Mouse (Mus musculus): ENCODE data around the gene Nudcd3. TPM values are rescaled to one million over a fixed set of nuclear protein-coding genes. Genes with fewer than 3 reads are reported as not detected.

Nudcd3 gene
- polyA plus RNA-seq, 1 experiment from 2014 or later, result 52.0 TPM

- H3K36me3 ChIP-seq (ENCODE audit: control insufficient read depth, insufficient read depth, low read length), result no peaks in the 10 kb centered on the region
- H3K27ac ChIP-seq (ENCODE audit: low read depth, low read length), result no peak overlapping the region
- ATAC-seq (ENCODE audit: insufficient read depth, low FRiP score, low TSS enrichment) (peak; percentile 62; the same call in 1 of the 2 replicates), DNase-seq (ENCODE audit: low spot score) (peak; percentile 33)
- peaks cover 69% of the 10 kb centered on the region for H3K27me3 ChIP-seq (ENCODE audit: control insufficient read depth, insufficient read depth, low read length)
- 0 out of 2 replicates have a peak overlapping the region, but pooled peaks have one; percentile 40 for H3K9ac ChIP-seq (ENCODE audit: low read length)
- H3K4me2 ChIP-seq (ENCODE audit: low read depth), result peak overlapping the region; percentile 64
- no peaks in the 10 kb centered on the region for H3K9me3 ChIP-seq (ENCODE audit: control insufficient read depth, low read length)
- H3K4me1 ChIP-seq (ENCODE audit: control insufficient read depth, insufficient read depth, low read length), result 0 out of 2 replicates have a peak, but pooled peaks cover 4% of the 10 kb centered on the region
- H3K4me3 ChIP-seq (ENCODE audit: low read depth, low read length), result peak overlapping the region; percentile 49
- under 1% methylated on average over 63 of the region's 95 CpGs for WGBS
Measured at GRCm38 (mm10) chr11:6065551-6066121, 134.6 kb downstream of the Nudcd3 start.

GRCm38 (mm10) chr11:6065046-6065521 is 135.1 kb downstream of the Nudcd3 start:
- peak overlapping the region; percentile 64 for H3K4me2 ChIP-seq (ENCODE audit: low read depth)
- ATAC-seq (ENCODE audit: insufficient read depth, low FRiP score, low TSS enrichment), result no peak
- H3K4me3 ChIP-seq (ENCODE audit: low read depth, low read length), result peak overlapping the region; percentile 49
- no peaks in the 10 kb centered on the region for H3K9me3 ChIP-seq (ENCODE audit: control insufficient read depth, low read length)
- H3K36me3 ChIP-seq (ENCODE audit: control insufficient read depth, insufficient read depth, low read length), result no peaks in the 10 kb centered on the region
- H3K27ac ChIP-seq (ENCODE audit: low read depth, low read length), result no peak overlapping the region
- H3K4me1 ChIP-seq (ENCODE audit: control insufficient read depth, insufficient read depth, low read length), result 0 out of 2 replicates have a peak, but pooled peaks cover 4% of the 10 kb centered on the region
- 0 out of 2 replicates have a peak overlapping the region, but pooled peaks have one; percentile 40 for H3K9ac ChIP-seq (ENCODE audit: low read length)
- peaks cover 69% of the 10 kb centered on the region for H3K27me3 ChIP-seq (ENCODE audit: control insufficient read depth, insufficient read depth, low read length)
- 1% methylated on average over 39 of the region's 55 CpGs for WGBS
- no peak for DNase-seq (ENCODE audit: low spot score)

GRCm38 (mm10) chr11:6064215-6065045 is 135.8 kb downstream of the Nudcd3 start:
- Histone ChIP-seq H3K36me3 (ENCODE audit: control insufficient read depth, insufficient read depth, low read length) (no peaks in the 10 kb centered on the region), H3K9me3 (ENCODE audit: control insufficient read depth, low read length) (no peaks in the 10 kb centered on the region), H3K4me2 (ENCODE audit: low read depth) (peak overlapping the region; percentile 64), H3K4me3 (ENCODE audit: low read depth, low read length) (peak overlapping the region; percentile 49), H3K27me3 (ENCODE audit: control insufficient read depth, insufficient read depth, low read length) (peaks cover 65% of the 10 kb centered on the region), H3K27ac (ENCODE audit: low read depth, low read length) (no peak overlapping the region), H3K9ac (ENCODE audit: low read length) (no peak overlapping the region), H3K4me1 (ENCODE audit: control insufficient read depth, insufficient read depth, low read length) (0 out of 2 replicates have a peak, but pooled peaks cover 4% of the 10 kb centered on the region)
- no peak for ATAC-seq (ENCODE audit: insufficient read depth, low FRiP score, low TSS enrichment)
- WGBS, result 6% methylated on average over 30 of the region's 30 CpGs
- no peak for DNase-seq (ENCODE audit: low spot score)

GRCm38 (mm10) chr11:6063501-6064214 is 136.6 kb downstream of the Nudcd3 start:
- DNase-seq (ENCODE audit: low spot score) (no peak), ATAC-seq (ENCODE audit: insufficient read depth, low FRiP score, low TSS enrichment) (no peak)
- peak overlapping the region; percentile 19; the same call in 1 of the 2 replicates for H3K4me2 ChIP-seq (ENCODE audit: low read depth)
- H3K9ac ChIP-seq (ENCODE audit: low read length), result no peak overlapping the region
- 48% methylated on average over 17 of the region's 17 CpGs for WGBS
- H3K27me3 ChIP-seq (ENCODE audit: control insufficient read depth, insufficient read depth, low read length), result peaks cover 60% of the 10 kb centered on the region
- no peaks in the 10 kb centered on the region for H3K36me3 ChIP-seq (ENCODE audit: control insufficient read depth, insufficient read depth, low read length)
- H3K9me3 ChIP-seq (ENCODE audit: control insufficient read depth, low read length), result no peaks in the 10 kb centered on the region
- H3K4me3 ChIP-seq (ENCODE audit: low read depth, low read length), result peak overlapping the region; percentile 8; the same call in 1 of the 2 replicates
- no peak overlapping the region for H3K27ac ChIP-seq (ENCODE audit: low read depth, low read length)
- 0 out of 2 replicates have a peak, but pooled peaks cover 4% of the 10 kb centered on the region for H3K4me1 ChIP-seq (ENCODE audit: control insufficient read depth, insufficient read depth, low read length)

GRCm38 (mm10) chr11:6063065-6063464 is 137.2 kb downstream of the Nudcd3 start:
- no peak overlapping the region for H3K4me3 ChIP-seq (ENCODE audit: low read depth, low read length)
- 0 out of 2 replicates have a peak, but pooled peaks cover 4% of the 10 kb centered on the region for H3K4me1 ChIP-seq (ENCODE audit: control insufficient read depth, insufficient read depth, low read length)
- H3K36me3 ChIP-seq (ENCODE audit: control insufficient read depth, insufficient read depth, low read length), result no peaks in the 10 kb centered on the region
- peaks cover 56% of the 10 kb centered on the region for H3K27me3 ChIP-seq (ENCODE audit: control insufficient read depth, insufficient read depth, low read length)
- DNase-seq (ENCODE audit: low spot score) (no peak), ATAC-seq (ENCODE audit: insufficient read depth, low FRiP score, low TSS enrichment) (no peak)
- no peak overlapping the region for H3K4me2 ChIP-seq (ENCODE audit: low read depth)
- H3K27ac ChIP-seq (ENCODE audit: low read depth, low read length), result no peak overlapping the region
- H3K9ac ChIP-seq (ENCODE audit: low read length), result no peak overlapping the region
- 83% methylated on average over 7 of the region's 7 CpGs for WGBS
- H3K9me3 ChIP-seq (ENCODE audit: control insufficient read depth, low read length), result no peaks in the 10 kb centered on the region

- WGBS, result 89% methylated on average over 11 of the region's 11 CpGs
- no peak overlapping the region for H3K9ac ChIP-seq (ENCODE audit: low read length)
- ATAC-seq (ENCODE audit: insufficient read depth, low FRiP score, low TSS enrichment) (no peak), DNase-seq (ENCODE audit: low spot score) (no peak)
- no peak overlapping the region for H3K4me3 ChIP-seq (ENCODE audit: low read depth, low read length)
- H3K27me3 ChIP-seq (ENCODE audit: control insufficient read depth, insufficient read depth, low read length), result peaks cover 48% of the 10 kb centered on the region
- 0 out of 2 replicates have a peak, but pooled peaks cover 4% of the 10 kb centered on the region for H3K4me1 ChIP-seq (ENCODE audit: control insufficient read depth, insufficient read depth, low read length)
- H3K4me2 ChIP-seq (ENCODE audit: low read depth), result no peak overlapping the region
- H3K9me3 ChIP-seq (ENCODE audit: control insufficient read depth, low read length), result no peaks in the 10 kb centered on the region
- no peaks in the 10 kb centered on the region for H3K36me3 ChIP-seq (ENCODE audit: control insufficient read depth, insufficient read depth, low read length)
- no peak overlapping the region for H3K27ac ChIP-seq (ENCODE audit: low read depth, low read length)
Measured at GRCm38 (mm10) chr11:6062329-6062728, 137.9 kb downstream of the Nudcd3 start.

DNA sequence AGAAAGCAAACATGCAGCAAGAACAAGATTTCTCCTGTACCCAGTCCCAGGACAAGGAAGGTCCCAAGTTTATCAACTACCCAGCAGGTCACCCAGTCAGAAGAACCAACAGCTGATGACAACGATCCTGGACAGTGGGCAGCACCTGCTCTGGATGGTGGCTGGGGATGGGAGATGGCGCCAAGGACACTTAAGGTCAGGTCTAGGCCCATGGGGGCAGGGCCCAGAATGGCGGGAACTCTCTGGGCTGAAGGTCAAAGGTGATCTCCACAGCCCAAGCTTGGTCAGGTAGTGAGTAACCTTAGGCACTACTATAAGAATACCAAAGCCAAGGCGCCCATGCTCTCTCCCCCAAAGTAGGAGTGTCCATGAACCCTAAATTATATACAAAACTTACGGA is 138.3 kb downstream of the Nudcd3 start:
- ATAC-seq (ENCODE audit: insufficient read depth, low FRiP score, low TSS enrichment) (no peak), DNase-seq (ENCODE audit: low spot score) (no peak)
- Histone ChIP-seq H3K4me1 (ENCODE audit: control insufficient read depth, insufficient read depth, low read length) (0 out of 2 replicates have a peak, but pooled peaks cover 4% of the 10 kb centered on the region), H3K4me3 (ENCODE audit: low read depth, low read length) (no peak overlapping the region), H3K27ac (ENCODE audit: low read depth, low read length) (no peak overlapping the region), H3K36me3 (ENCODE audit: control insufficient read depth, insufficient read depth, low read length) (no peaks in the 10 kb centered on the region), H3K4me2 (ENCODE audit: low read depth) (no peak overlapping the region), H3K9me3 (ENCODE audit: control insufficient read depth, low read length) (no peaks in the 10 kb centered on the region), H3K27me3 (ENCODE audit: control insufficient read depth, insufficient read depth, low read length) (peaks cover 44% of the 10 kb centered on the region), H3K9ac (ENCODE audit: low read length) (no peak overlapping the region)
- WGBS, result 80% methylated on average over 5 of the region's 5 CpGs

GRCm38 (mm10) chr11:6059162-6059561 is 141.1 kb downstream of the Nudcd3 start:
- Histone ChIP-seq H3K9ac (ENCODE audit: low read length) (no peak overlapping the region), H3K27ac (ENCODE audit: low read depth, low read length) (no peak overlapping the region), H3K4me3 (ENCODE audit: low read depth, low read length) (no peak overlapping the region), H3K4me1 (ENCODE audit: control insufficient read depth, insufficient read depth, low read length) (no peaks in the 10 kb centered on the region), H3K36me3 (ENCODE audit: control insufficient read depth, insufficient read depth, low read length) (no peaks in the 10 kb centered on the region), H3K27me3 (ENCODE audit: control insufficient read depth, insufficient read depth, low read length) (peaks cover 17% of the 10 kb centered on the region), H3K4me2 (ENCODE audit: low read depth) (no peak overlapping the region), H3K9me3 (ENCODE audit: control insufficient read depth, low read length) (no peaks in the 10 kb centered on the region)
- WGBS, result 93% methylated on average over 10 of the region's 10 CpGs
- DNase-seq (ENCODE audit: low spot score), result no peak
- no peak for ATAC-seq (ENCODE audit: insufficient read depth, low FRiP score, low TSS enrichment)

Measured in neural tube, embryonic 11.5 days (tissue).